Mouse (Mus musculus) heart, embryonic 13.5 days (tissue): ENCODE measurements around the gene Cd93. TPM values are rescaled to one million over a fixed set of nuclear protein-coding genes. Genes with fewer than 3 reads are reported as not detected.
A peak's percentile ranks its signal among the peaks of the same experiment; 100 is the strongest.

Experiments
- ATAC-seq: fragments of 200-750 bp; cut with Nextera tagmentation; 2 replicates; pipeline ENCODE4 v1.8.0; 2017; ENCODE audit warnings: moderate TSS enrichment; ENCODE audit not compliant: insufficient number of reproducible peaks, low FRiP score, low TSS enrichment; ENCODE audit errors: extremely low read depth
- H3K27ac ChIP-seq: fragments of 300-500 bp; sonication (generic); replicated peaks from 2 replicates; pipeline ENCODE4 v1.5.1; 2015; ENCODE audit warnings: moderate library complexity, mild to moderate bottlenecking, inconsistent platforms
- H3K27me3 ChIP-seq: fragments of 300-500 bp; sonication (generic); replicated peaks from 2 replicates; pipeline ENCODE4 v1.6.1; 2015; ENCODE audit warnings: mild to moderate bottlenecking, inconsistent platforms
- H3K36me3 ChIP-seq: fragments of 300-500 bp; sonication (generic); 2 replicates; pipeline ENCODE4 v1.6.1; 2015; ENCODE audit warnings: mild to moderate bottlenecking, inconsistent platforms
- H3K4me1 ChIP-seq: fragments of 300-500 bp; sonication (generic); 2 replicates; pipeline ENCODE4 v1.6.1; 2015; ENCODE audit warnings: inconsistent platforms
- H3K4me2 ChIP-seq: fragments of 300-500 bp; sonication (generic); 2 replicates; pipeline ENCODE4 v1.6.1; 2015; ENCODE audit warnings: inconsistent platforms, mild to moderate bottlenecking, moderate library complexity
- H3K4me3 ChIP-seq: fragments of 300-500 bp; sonication (generic); 2 replicates; pipeline ENCODE4 v1.5.1; 2015; ENCODE audit warnings: moderate library complexity, mild to moderate bottlenecking, inconsistent platforms
- H3K9ac ChIP-seq: fragments of 300-500 bp; sonication (generic); 2 replicates; pipeline ENCODE4 v1.6.1; 2015; ENCODE audit warnings: inconsistent platforms, mild to moderate bottlenecking, moderate library complexity
- H3K9me3 ChIP-seq: fragments of 300-500 bp; sonication (generic); 2 replicates; pipeline ENCODE4 v1.6.1; 2016; ENCODE audit warnings: inconsistent platforms
- WGBS: fragments of 180-500 bp; shearing (Covaris S2); methylation state at CpG from one replicate; pipeline ENCODE4 v1.1.7; 2015; ENCODE audit warnings: mixed read lengths; 5-methylcytosine and 5-hydroxymethylcytosine counted together
- polyA plus RNA-seq: library from polyadenylated mRNA; unstranded; fragments of >200 nt; fragmentation: Nextera tagmentation; extraction: Ambion mirVana; gene quantifications from 2 replicates; pipeline ENCODE4 v1.2.1, GENCODE M21; 2015

The Cd93 gene
- polyA plus RNA-seq, 1 experiment from 2014 or later, result 25.3 TPM

GRCm38 (mm10) chr2:148441421-148441820 lies 1.9 kb downstream of the Cd93 start:
- WGBS, result 55% methylated on average over 10 of the region's 10 CpGs

GRCm38 (mm10) chr2:148439691-148440276 lies 3.6 kb downstream of the Cd93 start:
- Histone ChIP-seq H3K36me3 (no peaks in the 10 kb centered on the region), H3K27me3 (no peaks in the 10 kb centered on the region), H3K27ac (peak overlapping the region; percentile 39; the same call in 1 of the 2 replicates), H3K9ac (peak overlapping the region; percentile 58), H3K4me2 (peak overlapping the region; percentile 61), H3K4me1 (peaks cover 14% of the 10 kb centered on the region), H3K9me3 (no peaks in the 10 kb centered on the region), H3K4me3 (peak overlapping the region; percentile 52)
- ATAC-seq, result no peak
- 28% methylated on average over 3 of the region's 3 CpGs for WGBS

More at GRCm38 (mm10) chr2:148441421-148441820, 1.9 kb downstream of the Cd93 start:
- H3K4me3 ChIP-seq, result peak overlapping the region; percentile 52
- H3K27ac ChIP-seq, result peak overlapping the region; percentile 91
- H3K4me2 ChIP-seq, result peak overlapping the region; percentile 61
- no peaks in the 10 kb centered on the region for H3K9me3 ChIP-seq
- ATAC-seq, result no peak
- no peaks in the 10 kb centered on the region for H3K27me3 ChIP-seq
- H3K4me1 ChIP-seq, result peaks cover 16% of the 10 kb centered on the region
- H3K36me3 ChIP-seq, result no peaks in the 10 kb centered on the region
- H3K9ac ChIP-seq, result peak overlapping the region; percentile 81

DNA sequence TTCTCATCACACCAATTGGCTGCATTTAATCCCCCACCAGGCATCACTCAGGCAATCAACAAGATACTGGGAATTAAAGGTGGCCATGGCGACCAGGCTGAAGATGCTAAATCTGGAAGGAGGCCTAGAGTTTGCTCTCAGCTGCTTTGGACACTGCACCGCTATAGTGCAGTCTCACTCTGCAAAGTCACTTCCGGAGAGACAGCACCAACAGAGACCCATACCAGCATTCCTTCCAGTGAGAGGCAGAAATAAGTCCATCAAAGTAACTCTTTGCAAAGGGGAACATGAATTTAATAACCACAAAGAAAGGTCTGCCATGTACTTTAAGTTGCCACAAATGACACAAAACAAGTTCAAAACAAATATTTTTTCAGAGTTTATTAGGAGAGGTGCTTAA lies 7.1 kb downstream of the Cd93 start:
- no peaks in the 10 kb centered on the region for H3K4me1 ChIP-seq
- H3K27me3 ChIP-seq, result no peaks in the 10 kb centered on the region
- no peaks in the 10 kb centered on the region for H3K9me3 ChIP-seq
- H3K4me2 ChIP-seq, result 0 out of 2 replicates have a peak overlapping the region, but pooled peaks have one; percentile 27
- H3K9ac ChIP-seq, result no peak overlapping the region
- WGBS, result 35% methylated on average over 3 of the region's 3 CpGs
- no peaks in the 10 kb centered on the region for H3K36me3 ChIP-seq
- H3K27ac ChIP-seq, result no peak overlapping the region
- ATAC-seq, result no peak
- no peak overlapping the region for H3K4me3 ChIP-seq

DNA sequence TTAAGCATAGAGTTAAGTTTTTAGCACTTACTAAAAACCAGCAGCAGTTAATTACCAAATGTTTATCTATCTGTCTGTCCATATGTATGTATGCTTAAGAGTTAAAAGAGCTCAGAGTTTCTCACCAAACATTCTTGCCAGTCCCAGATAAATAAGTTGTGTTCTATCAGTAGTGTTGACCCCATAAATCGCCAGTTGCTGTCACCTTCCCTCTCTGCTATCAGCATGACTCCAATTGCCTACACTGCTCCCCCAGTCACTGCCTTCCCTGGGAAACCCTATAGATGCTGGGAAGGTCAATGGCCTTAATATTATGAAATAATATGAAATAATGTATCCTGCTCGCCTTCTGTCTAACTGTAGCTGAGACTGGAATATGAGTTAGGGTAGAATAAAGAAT lies 11.0 kb downstream of the Cd93 start:
- Histone ChIP-seq H3K9ac (no peak overlapping the region), H3K27ac (no peak overlapping the region), H3K36me3 (no peaks in the 10 kb centered on the region), H3K4me2 (no peak overlapping the region), H3K27me3 (no peaks in the 10 kb centered on the region), H3K4me1 (no peaks in the 10 kb centered on the region), H3K9me3 (no peaks in the 10 kb centered on the region), H3K4me3 (no peak overlapping the region)
- no peak for ATAC-seq
- WGBS, result 35% methylated on average over 2 of the region's 2 CpGs

- Histone ChIP-seq H3K27ac (no peak overlapping the region), H3K36me3 (no peaks in the 10 kb centered on the region), H3K4me3 (no peak overlapping the region), H3K27me3 (no peaks in the 10 kb centered on the region), H3K9ac (no peak overlapping the region), H3K9me3 (no peaks in the 10 kb centered on the region), H3K4me1 (no peaks in the 10 kb centered on the region), H3K4me2 (no peak overlapping the region)
- ATAC-seq, result no peak
- WGBS, result 70% methylated on average over 4 of the region's 4 CpGs
These were observed 12.4 kb downstream of the Cd93 start for GRCm38 (mm10) chr2:148430941-148431340.

DNA sequence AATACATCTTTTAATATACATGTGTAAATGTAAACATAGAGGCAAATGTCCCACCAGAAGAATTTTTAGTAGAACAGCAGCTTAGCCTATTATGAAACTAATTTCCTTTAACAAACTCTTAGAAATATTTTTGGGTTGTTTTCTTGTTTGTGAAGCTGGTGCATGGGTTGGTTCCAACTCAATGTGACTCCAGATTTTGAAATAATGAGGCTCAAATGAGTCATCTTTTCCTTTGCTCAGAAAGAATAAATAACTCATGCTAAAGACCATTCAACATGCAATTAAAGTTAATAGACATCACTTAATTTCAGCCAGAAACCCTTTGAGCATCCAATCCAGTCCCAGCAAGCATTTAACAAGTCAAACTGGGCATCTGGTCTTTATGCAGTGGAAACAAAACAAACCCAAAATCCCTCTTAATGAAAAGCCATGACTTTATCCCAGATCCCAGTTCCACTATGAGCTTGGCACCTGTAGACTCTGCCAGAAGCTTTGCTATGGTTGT lies 14.3 kb downstream of the Cd93 start:
- no peak overlapping the region for H3K4me2 ChIP-seq
- H3K9ac ChIP-seq, result no peak overlapping the region
- no peak for ATAC-seq
- H3K27ac ChIP-seq, result no peak overlapping the region
- no peaks in the 10 kb centered on the region for H3K9me3 ChIP-seq
- no peaks in the 10 kb centered on the region for H3K36me3 ChIP-seq
- H3K4me1 ChIP-seq, result no peaks in the 10 kb centered on the region
- H3K4me3 ChIP-seq, result no peak overlapping the region
- H3K27me3 ChIP-seq, result no peaks in the 10 kb centered on the region

GRCm38 (mm10) chr2:148428523-148428922 lies 14.8 kb downstream of the Cd93 start:
- no peak overlapping the region for H3K27ac ChIP-seq
- no peaks in the 10 kb centered on the region for H3K36me3 ChIP-seq
- WGBS, result 71% methylated on average over 3 of the region's 3 CpGs

GRCm38 (mm10) chr2:148427553-148427952 lies 15.8 kb downstream of the Cd93 start:
- no peaks in the 10 kb centered on the region for H3K36me3 ChIP-seq
- 73% methylated on average over 3 of the region's 3 CpGs for WGBS
- no peak overlapping the region for H3K4me3 ChIP-seq
- H3K9ac ChIP-seq, result no peak overlapping the region
- no peaks in the 10 kb centered on the region for H3K4me1 ChIP-seq
- no peaks in the 10 kb centered on the region for H3K9me3 ChIP-seq
- no peak for ATAC-seq
- H3K27me3 ChIP-seq, result no peaks in the 10 kb centered on the region
- no peak overlapping the region for H3K4me2 ChIP-seq
- no peak overlapping the region for H3K27ac ChIP-seq

More at GRCm38 (mm10) chr2:148428523-148428922, 14.8 kb downstream of the Cd93 start:
- H3K4me1 ChIP-seq, result no peaks in the 10 kb centered on the region
- H3K4me3 ChIP-seq, result no peak overlapping the region
- H3K4me2 ChIP-seq, result no peak overlapping the region
- H3K9me3 ChIP-seq, result no peaks in the 10 kb centered on the region
- H3K9ac ChIP-seq, result no peak overlapping the region
- no peaks in the 10 kb centered on the region for H3K27me3 ChIP-seq
- ATAC-seq, result no peak

GRCm38 (mm10) chr2:148425709-148426382 lies 17.5 kb downstream of the Cd93 start:
- H3K4me2 ChIP-seq, result no peak overlapping the region
- ATAC-seq, result no peak
- no peak overlapping the region for H3K9ac ChIP-seq
- H3K4me3 ChIP-seq, result no peak overlapping the region
- WGBS, result 64% methylated on average over 5 of the region's 5 CpGs
- H3K4me1 ChIP-seq, result no peaks in the 10 kb centered on the region
- no peaks in the 10 kb centered on the region for H3K36me3 ChIP-seq
- no peak overlapping the region for H3K27ac ChIP-seq
- H3K27me3 ChIP-seq, result no peaks in the 10 kb centered on the region
- no peaks in the 10 kb centered on the region for H3K9me3 ChIP-seq

DNA sequence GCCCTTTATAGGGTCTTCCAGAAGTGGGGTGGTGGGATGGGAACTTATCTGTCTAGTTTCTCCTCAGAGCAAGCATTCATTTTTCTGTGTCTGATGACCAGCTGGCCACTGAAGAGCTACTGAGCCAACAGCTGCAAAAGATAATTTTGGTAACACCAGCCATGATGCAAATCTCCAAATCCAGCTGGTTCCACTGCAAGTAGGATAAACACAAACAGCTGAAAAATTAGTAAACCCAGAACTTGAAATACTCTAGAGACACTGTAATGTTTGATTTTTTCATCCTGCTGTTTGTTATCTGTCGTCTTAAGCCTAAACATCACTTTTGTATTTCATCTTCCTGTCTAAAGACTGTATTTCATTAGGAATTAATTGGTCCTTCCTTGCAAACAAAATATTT lies 21.7 kb downstream of the Cd93 start:
- no peak for ATAC-seq
- Histone ChIP-seq H3K36me3 (no peaks in the 10 kb centered on the region), H3K4me2 (no peak overlapping the region), H3K4me1 (no peaks in the 10 kb centered on the region), H3K9me3 (no peaks in the 10 kb centered on the region), H3K4me3 (no peak overlapping the region), H3K9ac (no peak overlapping the region), H3K27ac (no peak overlapping the region), H3K27me3 (no peaks in the 10 kb centered on the region)
- WGBS, result 71% methylated on average over 1 of the region's 1 CpGs

- no peak overlapping the region for H3K4me3 ChIP-seq
- H3K4me2 ChIP-seq, result no peak overlapping the region
- 20% methylated on average over 1 of the region's 1 CpGs for WGBS
- no peaks in the 10 kb centered on the region for H3K9me3 ChIP-seq
- no peak overlapping the region for H3K9ac ChIP-seq
- H3K27ac ChIP-seq, result no peak overlapping the region
- H3K36me3 ChIP-seq, result no peaks in the 10 kb centered on the region
- ATAC-seq, result no peak
- no peaks in the 10 kb centered on the region for H3K27me3 ChIP-seq
- H3K4me1 ChIP-seq, result no peaks in the 10 kb centered on the region
These were observed 22.3 kb downstream of the Cd93 start for GRCm38 (mm10) chr2:148421112-148421511.

DNA sequence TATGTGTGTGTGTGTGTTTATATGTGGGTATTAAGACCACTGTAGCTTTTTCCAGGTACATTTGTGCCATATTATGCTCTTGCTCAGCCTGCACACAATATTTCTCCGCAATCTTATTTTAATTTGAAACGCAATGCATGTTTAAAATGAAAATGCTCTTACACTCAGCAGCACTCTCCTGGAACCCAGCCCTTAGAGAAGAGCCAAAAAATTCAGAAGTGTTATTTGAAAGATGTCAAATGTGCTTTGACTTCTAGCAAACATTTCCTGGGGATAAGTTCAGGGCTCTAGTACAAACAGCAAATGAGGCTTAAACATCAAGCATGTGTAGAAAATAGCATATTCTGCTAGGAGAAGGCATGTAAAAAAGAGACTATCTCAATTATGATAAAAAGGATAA lies 23.6 kb downstream of the Cd93 start:
- no peak overlapping the region for H3K27ac ChIP-seq
- H3K9me3 ChIP-seq, result no peaks in the 10 kb centered on the region
- no peak for ATAC-seq
- 79% methylated on average over 2 of the region's 2 CpGs for WGBS
- H3K27me3 ChIP-seq, result no peaks in the 10 kb centered on the region
- no peak overlapping the region for H3K4me2 ChIP-seq
- no peaks in the 10 kb centered on the region for H3K36me3 ChIP-seq
- no peak overlapping the region for H3K4me3 ChIP-seq
- H3K4me1 ChIP-seq, result no peaks in the 10 kb centered on the region
- H3K9ac ChIP-seq, result no peak overlapping the region
